Mouse (Mus musculus) bone marrow, adult 2 months (tissue): ENCODE data around the gene Plxna4. TPM values are rescaled to one million over a fixed set of nuclear protein-coding genes. Genes with fewer than 3 reads are reported as not detected.

ENCODE experiments used
- H3K27ac ChIP-seq: fragments of 200-500 bp; 2 replicates; pipeline ENCODE4 v1.5.1; 2012; ENCODE audit warnings: low read depth, mild to moderate bottlenecking, control low read depth, inconsistent platforms, low read length; ENCODE audit not compliant: control insufficient read depth, poor library complexity, insufficient read depth
- H3K4me1 ChIP-seq: fragments of 200-500 bp; 2 replicates; pipeline ENCODE4 v1.6.1; 2011; ENCODE audit warnings: low read length; ENCODE audit not compliant: control insufficient read depth, insufficient read depth
- H3K4me3 ChIP-seq: fragments of 200-500 bp; replicated peaks from 2 replicates; pipeline ENCODE3; 2011; ENCODE audit warnings: mild to moderate bottlenecking, low read depth, low read length, control low read depth; ENCODE audit not compliant: control insufficient read depth
- CTCF ChIP-seq: fragments of 200-500 bp; IDR thresholded peaks from 2 replicates; pipeline ENCODE4 v1.5.1; 2011; ENCODE audit warnings: low read length, control low read depth; ENCODE audit not compliant: control insufficient read depth, insufficient read depth
- POLR2A ChIP-seq: fragments of 200-500 bp; IDR thresholded peaks from 2 replicates; pipeline ENCODE4 v1.6.1; 2011; ENCODE audit warnings: low read depth, mild to moderate bottlenecking, control low read depth, low read length, borderline replicate concordance; ENCODE audit not compliant: control insufficient read depth
- WGBS: fragments of 180-500 bp; shearing (Covaris S2); methylation state at CpG from one replicate; pipeline ENCODE4 v1.1.7; 2018; 5-methylcytosine and 5-hydroxymethylcytosine counted together
- polyA plus RNA-seq: library from polyadenylated mRNA; stranded (reverse); fragments of >200 nt; gene quantifications from 2 replicates; pipeline ENCODE4 v1.2.4, GENCODE M21; 2011; ENCODE audit warnings: low replicate concordance; ENCODE audit not compliant: missing spikeins, insufficient read depth, insufficient read length

Plxna4 gene
- polyA plus RNA-seq, 1 experiment: 6.6 TPM

DNA sequence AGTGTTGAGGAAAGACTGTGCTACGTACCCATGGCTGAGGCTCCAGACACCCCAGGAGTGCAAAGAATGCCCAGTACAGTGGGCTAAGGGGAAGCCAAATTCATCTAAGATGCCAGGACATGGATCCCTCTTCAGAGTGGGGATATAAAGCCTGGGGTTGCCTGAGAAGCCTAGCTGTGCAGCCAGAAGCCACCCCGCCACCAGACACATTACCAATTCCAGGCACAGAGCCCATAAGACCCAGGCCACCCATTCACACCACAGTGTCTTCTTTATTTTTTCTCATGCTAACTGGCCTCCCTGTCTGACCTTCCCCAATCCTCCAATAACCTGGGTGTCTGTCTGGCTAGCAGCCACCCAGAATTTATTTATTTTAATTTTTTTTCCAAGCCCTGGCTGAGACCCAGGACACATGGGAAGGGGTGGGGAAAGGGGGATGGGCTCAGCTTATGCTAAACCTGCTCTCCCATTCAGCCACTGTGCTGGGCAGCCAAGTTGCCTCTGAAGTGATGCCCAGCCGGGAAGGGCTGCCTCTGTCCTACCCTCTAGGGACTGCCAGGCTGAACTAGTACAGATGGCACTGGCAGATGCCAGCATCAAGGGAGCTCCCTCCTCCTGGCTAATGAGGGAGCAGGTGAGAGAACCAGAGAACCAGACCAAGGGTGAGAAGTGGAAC is 185.3 kb downstream of the Plxna4 start:
- TF ChIP-seq CTCF: no peak
- TF ChIP-seq POLR2A: no peak
- Histone ChIP-seq H3K4me1 (no peaks in the 10 kb centered on the region), H3K4me3 (no peak overlapping the region), H3K27ac (no peak overlapping the region)
- WGBS: 66% methylated on average over 3 of the region's 3 CpGs

DNA sequence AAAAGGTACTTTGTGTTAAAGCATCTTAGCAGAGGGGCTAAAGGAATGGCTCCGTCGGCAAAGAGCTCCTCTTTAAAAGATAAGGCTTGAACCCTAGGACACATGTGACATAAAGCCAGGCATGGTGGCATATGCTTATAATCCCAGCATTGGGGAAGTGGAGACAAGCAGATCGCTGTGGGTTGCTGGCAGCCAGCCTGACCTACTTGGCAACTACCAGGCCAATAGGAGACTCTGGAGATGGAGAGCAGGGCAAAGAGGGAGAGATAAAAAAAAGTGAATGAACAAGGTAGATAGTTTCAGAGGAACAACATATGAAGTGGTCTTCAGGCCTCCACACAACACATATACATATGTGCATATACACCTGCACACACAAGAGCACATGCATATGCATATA is 189.7 kb downstream of the Plxna4 start:
- Histone ChIP-seq H3K4me1 (no peaks in the 10 kb centered on the region), H3K4me3 (no peak overlapping the region), H3K27ac (no peak overlapping the region)
- 82% methylated on average over 3 of the region's 3 CpGs for WGBS
- TF ChIP-seq POLR2A: no peak
- TF ChIP-seq CTCF: no peak

DNA sequence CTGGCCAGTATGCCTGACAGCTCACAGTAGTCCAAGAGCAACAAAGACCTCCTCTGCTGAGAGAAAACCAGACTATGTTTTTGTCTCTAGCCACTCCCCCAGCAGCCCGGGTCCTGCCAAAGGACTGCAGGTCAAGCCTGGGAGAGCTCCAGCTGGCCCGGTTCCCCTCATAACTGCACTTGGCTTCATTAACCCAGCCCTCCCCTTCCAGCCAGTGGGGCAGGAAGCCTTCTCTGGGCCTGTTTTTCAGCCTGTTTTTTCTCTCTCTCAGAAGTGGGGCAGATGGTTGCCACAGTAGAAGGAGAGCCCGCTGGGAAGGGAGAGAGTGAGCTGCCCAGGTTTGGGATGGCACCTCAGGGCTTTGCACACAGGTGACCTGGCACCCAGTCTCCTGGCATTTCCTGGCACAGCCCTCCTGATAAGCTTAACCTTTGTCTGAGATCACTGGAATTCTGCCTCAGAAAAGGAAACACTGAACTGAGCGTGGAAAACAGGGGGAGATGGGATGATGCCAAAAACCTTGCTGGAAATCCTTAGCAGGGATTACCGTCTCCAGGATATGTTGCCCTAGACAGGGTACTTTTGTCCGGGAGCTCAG is 190.8 kb downstream of the Plxna4 start:
- H3K4me3 ChIP-seq: no peak overlapping the region
- TF ChIP-seq POLR2A (no peak), CTCF (no peak)
- H3K4me1 ChIP-seq: no peaks in the 10 kb centered on the region
- whole genome bisulfite sequencing: 64% methylated on average over 6 of the region's 6 CpGs
- no peak overlapping the region for H3K27ac ChIP-seq

DNA sequence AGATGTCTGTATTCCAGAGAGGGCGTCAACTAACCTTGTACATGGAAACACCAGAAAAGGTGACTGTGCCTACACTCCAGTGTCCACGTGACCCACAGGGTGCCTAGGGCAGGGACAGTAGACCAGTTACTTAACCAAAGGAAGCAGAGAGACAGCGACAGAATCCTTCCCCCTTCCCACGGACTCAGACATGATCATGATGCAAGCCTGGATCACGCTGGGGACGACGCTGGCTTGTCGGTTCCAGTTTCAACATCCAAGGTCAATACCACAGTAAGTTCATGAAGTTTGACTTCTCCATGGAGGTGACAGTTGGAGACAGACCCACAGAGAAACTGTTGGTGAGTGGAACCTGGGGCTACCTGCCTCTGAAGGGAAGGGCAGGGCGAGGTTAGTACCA is 192.6 kb downstream of the Plxna4 start:
- Histone ChIP-seq H3K27ac (no peak overlapping the region), H3K4me1 (no peaks in the 10 kb centered on the region), H3K4me3 (no peak overlapping the region)
- TF ChIP-seq POLR2A (no peak), CTCF (no peak)
- 69% methylated on average over 9 of the region's 9 CpGs for WGBS

DNA sequence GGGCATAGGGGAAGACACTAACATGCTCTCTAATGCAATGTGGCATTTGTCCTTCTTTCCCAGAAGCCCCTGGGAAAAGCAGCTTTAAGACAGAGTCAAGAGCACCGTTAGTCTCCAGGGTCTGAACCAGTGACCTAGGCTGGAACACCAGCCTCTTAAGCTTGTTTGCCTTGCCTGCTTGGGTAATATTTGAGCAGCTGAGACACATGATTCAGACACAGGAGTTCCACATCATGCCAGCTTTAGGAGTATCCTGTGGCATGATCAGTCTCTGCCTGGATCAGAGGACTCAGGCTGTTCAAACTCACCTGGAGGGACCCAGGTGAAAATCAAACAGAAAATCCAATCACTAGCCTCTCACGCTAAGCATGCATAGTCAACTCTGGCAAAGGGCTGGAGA is 195.7 kb downstream of the Plxna4 start:
- Histone ChIP-seq H3K4me3 (no peak overlapping the region), H3K4me1 (no peaks in the 10 kb centered on the region), H3K27ac (no peak overlapping the region)
- 81% methylated on average over 2 of the region's 2 CpGs for WGBS
- no peak for TF ChIP-seq CTCF
- no peak for TF ChIP-seq POLR2A

DNA sequence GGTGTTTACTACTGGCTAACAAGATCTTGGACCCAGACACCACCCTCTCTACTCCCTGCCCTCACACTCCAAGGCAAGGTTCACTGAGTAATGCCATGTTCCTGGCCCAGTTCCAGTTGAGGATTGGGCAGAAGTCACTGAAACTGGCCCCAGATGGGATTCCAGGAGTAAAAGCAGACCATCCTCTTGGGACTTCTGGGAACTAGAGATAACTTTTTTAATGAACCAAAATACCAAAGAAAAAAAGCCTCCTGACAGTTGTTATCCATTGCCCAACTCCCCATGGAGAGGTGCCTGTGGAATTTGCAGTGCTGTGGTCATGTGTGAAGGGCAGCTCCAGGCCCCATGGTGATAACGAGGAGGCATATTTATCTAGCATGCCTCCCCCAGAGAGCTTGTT is 199.7 kb downstream of the Plxna4 start:
- H3K4me1 ChIP-seq: no peaks in the 10 kb centered on the region

DNA sequence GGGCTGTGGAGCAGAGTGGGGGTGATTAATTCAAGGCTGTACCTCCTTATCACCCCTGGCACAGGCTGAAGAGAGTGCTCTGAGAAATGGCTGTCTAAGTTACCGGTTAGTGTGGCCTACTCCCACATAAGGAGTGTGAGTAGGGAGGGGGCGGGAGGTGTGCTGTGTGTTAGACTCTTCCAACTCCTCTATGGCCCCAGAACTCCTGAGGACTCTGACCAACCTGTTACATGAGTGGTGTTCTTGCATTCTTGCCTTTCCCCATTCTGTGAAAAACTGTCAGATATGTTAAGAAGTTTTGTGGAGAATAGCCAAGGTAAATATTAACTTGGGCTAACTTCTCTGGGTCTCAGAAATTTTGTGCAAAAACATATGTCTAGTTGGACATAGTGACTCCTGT is 201.1 kb downstream of the Plxna4 start:
- WGBS: 83% methylated on average over 2 of the region's 2 CpGs
- Histone ChIP-seq H3K27ac (no peak overlapping the region), H3K4me1 (no peaks in the 10 kb centered on the region), H3K4me3 (no peak overlapping the region)
- no peak for TF ChIP-seq POLR2A
- TF ChIP-seq CTCF: no peak

More for the DNA sequence above, 199.7 kb downstream of the Plxna4 start:
- no peak for TF ChIP-seq POLR2A
- TF ChIP-seq CTCF: no peak
- Histone ChIP-seq H3K4me3 (no peak overlapping the region), H3K27ac (no peak overlapping the region)
- 71% methylated on average over 1 of the region's 1 CpGs for WGBS

DNA sequence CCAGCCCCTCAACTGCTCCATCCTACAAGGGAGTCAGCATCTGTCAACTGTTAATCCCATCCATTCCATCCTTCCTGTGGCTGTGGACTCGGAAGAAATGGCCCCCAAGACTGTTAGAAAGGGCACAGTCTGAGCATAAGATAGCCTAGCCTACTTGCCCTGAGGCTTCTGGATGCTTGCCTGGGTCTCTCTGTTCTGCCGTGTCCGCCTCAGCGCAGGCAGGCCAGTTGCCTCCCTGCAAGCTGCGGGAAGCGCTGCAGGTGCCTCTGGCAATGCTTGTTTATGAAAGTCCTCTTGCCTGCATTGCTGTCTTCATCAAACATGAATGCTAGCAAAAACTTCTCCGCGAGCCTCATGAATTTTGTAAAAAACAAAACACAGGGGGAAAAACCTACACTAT is 203.1 kb downstream of the Plxna4 start:
- Histone ChIP-seq H3K4me3 (no peak overlapping the region), H3K27ac (no peak overlapping the region), H3K4me1 (no peaks in the 10 kb centered on the region)
- TF ChIP-seq POLR2A: no peak
- no peak for TF ChIP-seq CTCF
- 81% methylated on average over 8 of the region's 8 CpGs for WGBS

DNA sequence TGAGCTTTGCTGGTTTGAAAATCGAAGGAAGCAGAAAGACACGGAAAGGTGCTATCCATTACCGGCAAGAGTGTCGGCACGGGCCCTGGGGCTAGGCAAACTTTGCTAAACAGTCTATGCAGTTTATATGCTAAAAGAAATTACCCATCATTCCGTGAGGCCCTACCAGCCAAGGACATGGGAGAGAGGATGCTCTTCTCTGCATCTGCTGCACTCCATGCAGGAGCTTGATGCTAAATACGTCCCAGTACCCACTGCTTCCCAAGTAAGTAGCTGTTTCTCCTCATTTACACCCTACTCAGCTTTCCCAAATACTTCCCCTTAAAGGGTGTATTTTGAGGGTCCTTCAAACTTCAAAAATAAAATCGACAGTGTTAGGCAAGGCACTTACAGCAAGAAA is 203.6 kb downstream of the Plxna4 start:
- H3K4me3 ChIP-seq: no peak overlapping the region
- H3K4me1 ChIP-seq: no peaks in the 10 kb centered on the region
- WGBS: 82% methylated on average over 8 of the region's 8 CpGs
- no peak overlapping the region for H3K27ac ChIP-seq
- TF ChIP-seq CTCF: no peak
- TF ChIP-seq POLR2A: no peak

DNA sequence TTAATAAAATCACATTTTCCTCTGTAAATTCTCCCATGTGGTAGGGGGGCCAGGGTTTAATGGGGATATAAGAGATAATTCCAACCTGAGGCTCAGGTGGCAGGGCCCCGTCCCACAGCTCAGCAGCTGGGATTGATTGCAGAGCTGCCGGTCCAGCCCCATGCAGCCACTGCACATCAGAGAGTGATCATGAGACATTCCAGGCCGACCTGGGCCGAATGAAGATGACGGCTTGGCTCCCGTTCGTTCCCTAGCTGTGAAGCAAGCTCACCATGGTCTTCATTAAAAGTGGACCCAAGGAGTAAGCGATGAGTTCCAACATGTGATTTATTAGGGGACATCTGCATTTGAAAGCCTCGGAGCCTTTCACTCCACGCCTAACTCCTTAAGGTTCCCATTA is 206.5 kb downstream of the Plxna4 start:
- no peak overlapping the region for H3K27ac ChIP-seq
- 79% methylated on average over 10 of the region's 10 CpGs for WGBS
- no peak overlapping the region for H3K4me3 ChIP-seq
- H3K4me1 ChIP-seq: no peaks in the 10 kb centered on the region
- TF ChIP-seq CTCF (no peak), POLR2A (no peak)
